Mouse (Mus musculus): ENCODE measurements around the gene Ly6g5b. TPM values are rescaled to one million over a fixed set of nuclear protein-coding genes. Genes with fewer than 3 reads are reported as not detected.

Ly6g5b gene
- total RNA-seq (2021) = not detected
- long read RNA-seq, experiment 1 = 0 reads
- long read RNA-seq, experiment 2 = 0 reads

DNA sequence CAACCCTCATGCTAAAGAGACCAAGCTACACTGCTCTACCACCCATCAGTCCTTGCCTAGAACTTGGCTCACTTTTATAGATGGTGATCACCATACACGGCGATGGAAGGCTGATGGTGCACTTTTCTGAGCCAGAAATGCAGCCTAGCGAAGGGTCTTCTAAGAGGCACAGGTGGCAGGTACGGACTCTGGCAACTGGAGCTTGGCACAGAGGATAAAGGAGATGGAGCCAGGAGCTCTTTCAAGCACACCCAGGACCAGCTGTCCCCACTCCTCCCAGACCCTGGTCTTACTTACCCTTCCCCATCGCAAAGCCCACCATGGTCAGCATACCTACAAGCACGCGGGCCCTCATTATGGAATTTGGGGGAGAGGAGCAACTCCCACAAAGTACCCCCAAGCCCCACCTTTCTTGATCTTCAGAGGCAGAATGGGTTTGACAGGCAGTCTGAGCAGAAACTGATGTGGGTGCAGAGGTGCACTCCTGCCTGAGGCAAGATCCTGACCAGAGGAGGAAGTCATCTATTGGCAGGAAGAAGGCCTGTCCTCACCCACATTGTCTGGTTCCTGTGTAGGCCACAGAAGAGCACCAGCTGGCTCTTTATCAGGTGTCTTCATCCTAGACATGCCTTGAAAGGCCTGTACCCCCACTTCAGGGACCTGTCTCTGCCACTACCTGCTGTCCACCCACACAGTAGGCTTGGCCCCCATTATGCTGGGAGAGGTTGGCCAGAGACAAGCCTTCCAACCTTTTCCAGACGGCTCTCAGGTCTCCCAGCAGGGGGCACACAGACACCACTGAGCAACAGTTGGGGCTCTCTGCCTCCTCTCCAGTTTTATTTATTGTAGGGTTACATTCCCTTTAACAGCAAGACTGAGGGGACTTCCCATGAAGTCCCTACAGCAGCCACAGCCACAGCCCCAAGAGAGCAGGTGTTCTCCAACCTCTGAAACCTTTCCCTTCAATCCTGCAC is at the start of gene Ly6g5b:
Ly6g5b (minus strand) TSS at position 383 of the 974 bp plus-strand sequence.
- no peak for DNase-seq (ENCODE audit: low spot score)

GRCm38 (mm10) chr17:35164218-35164567 is 49.0 kb upstream of the Ly6g5b start:
- DNase-seq (ENCODE audit: low spot score) = no peak

DNA sequence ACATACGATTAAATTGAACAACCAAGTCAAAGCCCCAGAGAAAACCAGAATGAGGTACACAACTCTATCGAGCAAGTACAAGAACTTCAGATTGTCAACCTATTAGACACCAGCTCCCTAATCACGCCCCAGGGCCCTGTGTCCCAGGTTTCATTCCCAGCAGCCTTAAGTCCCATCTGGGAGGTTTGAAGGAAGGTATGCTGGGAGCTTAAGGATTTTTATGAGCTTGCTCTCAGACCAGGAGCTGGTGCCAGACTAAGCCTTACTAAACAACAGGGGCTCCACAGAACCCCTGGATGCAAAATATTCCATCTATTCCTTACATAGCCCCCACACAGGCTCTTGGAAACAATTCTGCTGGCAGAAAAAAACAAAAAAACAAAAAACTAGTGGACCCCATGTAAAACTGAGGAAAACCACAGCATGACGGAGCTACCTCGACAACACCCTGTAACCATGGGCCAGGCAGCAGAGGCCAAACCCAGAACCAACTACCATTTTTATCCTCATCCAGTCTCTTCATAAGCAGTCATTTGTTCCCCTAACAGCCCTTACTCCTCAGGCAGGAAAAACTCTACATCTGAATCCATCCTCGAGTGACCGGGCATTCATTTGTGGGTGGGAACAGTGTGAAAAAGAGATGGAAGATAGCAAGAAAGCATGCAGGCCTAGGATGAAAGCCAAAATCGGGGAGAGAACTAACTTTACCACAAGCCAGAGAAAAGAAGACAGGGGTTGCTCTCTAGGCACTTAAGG is 48.3 kb upstream of the Ly6g5b start:
- DNase-seq (ENCODE audit: low spot score) = no peak

DNA sequence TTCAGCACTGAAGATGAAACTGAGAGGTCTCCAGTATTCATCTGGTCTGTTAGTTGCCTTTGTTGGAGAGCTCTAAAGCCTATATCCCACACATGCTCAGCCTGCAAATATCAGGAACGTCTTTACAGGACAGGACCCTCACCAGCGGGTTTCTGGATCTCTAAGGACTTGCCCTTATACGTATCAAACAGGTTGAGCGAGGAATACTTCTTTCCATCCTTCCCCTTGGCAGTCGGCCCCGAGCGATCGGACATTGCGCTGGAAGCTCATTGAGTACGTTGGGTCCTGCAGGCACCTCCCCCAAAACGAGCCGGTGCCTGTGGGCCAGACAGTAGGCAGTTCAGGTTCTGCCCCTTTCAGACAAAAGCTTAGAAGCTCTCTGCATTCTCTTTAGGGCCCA is 47.5 kb upstream of the Ly6g5b start:
- no peak for DNase-seq (ENCODE audit: low spot score)

GRCm38 (mm10) chr17:35162121-35162520 is 46.9 kb upstream of the Ly6g5b start:
- DNase-seq (ENCODE audit: low spot score) = no peak

DNA sequence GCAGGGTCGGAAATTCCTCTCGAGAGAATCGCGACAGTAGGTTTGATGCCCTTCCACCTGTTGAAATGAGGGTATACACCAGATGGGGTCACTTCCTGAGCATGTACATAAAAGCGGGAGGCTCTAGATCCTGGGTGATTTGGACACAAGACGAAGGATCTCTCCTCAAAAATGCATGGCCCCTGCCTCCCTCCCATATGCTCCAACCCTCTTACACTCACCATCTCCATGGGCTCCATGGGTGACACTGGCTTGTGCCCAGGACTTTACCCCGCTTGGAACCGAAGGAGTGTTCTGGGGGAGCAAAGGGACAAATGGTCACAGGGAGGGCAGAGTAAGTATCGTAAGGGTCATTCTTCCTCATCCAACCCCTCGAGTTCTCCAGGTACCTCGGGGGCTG is 46.2 kb upstream of the Ly6g5b start:
- no peak for DNase-seq (ENCODE audit: low spot score)

- DNase-seq (ENCODE audit: low spot score) = no peak
Measured at GRCm38 (mm10) chr17:35159638-35160037, 44.4 kb upstream of the Ly6g5b start.

GRCm38 (mm10) chr17:35158850-35159593 is 43.8 kb upstream of the Ly6g5b start:
- DNase-seq (ENCODE audit: low spot score) = no peak

DNA sequence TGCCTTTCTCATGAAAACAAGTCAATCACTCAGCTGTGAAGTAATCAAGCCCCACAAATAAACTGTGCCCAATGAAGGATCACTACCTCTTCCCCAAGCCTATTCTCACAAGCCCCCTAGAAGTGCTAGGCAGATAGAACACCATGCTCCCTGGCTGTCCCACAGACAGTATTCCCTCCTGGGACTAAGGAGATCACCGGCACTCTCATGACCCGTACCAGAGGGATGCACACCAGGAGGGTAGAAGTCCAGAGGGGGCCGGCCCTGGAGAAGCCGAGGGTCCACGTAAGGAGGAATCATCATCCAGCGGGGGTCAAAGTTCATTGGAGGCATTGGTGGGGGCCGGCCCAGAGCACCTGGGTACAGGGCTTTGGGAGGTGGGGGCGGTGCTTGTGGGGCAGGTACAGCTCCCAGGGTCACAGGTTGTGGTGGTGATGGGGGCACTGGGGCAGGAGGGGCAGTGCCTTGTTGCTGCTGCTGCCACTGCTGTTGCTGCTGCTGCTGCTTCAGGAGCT is 42.5 kb upstream of the Ly6g5b start:
- no peak for DNase-seq (ENCODE audit: low spot score)

GRCm38 (mm10) chr17:35157254-35157653 is 42.0 kb upstream of the Ly6g5b start:
- DNase-seq (ENCODE audit: low spot score) = no peak

- DNase-seq (ENCODE audit: low spot score) = no peak
Measured at GRCm38 (mm10) chr17:35156461-35157200, 41.4 kb upstream of the Ly6g5b start.

GRCm38 (mm10) chr17:35155451-35155850 is 40.2 kb upstream of the Ly6g5b start:
- DNase-seq (ENCODE audit: low spot score) = no peak

DNA sequence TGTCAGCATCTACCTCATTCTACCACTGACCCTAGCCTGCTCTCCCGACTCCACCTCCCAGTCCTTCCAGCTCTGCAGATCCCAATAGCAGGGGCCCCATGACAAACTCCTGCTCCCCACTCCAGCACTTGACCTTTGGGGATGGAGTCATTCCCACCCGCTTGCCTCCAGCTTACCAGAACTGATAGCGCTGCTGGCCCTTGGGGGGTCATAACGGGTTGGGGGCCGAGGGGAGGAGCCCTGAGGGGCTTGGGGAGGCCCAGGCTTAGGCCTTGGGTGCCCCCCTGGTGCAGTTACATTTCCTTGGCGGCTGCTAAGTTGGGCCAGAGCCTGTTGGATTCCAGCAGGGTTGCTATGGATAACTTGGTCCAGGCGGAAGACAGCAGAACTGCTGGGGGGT is 39.4 kb upstream of the Ly6g5b start:
- no peak for DNase-seq (ENCODE audit: low spot score)

DNA sequence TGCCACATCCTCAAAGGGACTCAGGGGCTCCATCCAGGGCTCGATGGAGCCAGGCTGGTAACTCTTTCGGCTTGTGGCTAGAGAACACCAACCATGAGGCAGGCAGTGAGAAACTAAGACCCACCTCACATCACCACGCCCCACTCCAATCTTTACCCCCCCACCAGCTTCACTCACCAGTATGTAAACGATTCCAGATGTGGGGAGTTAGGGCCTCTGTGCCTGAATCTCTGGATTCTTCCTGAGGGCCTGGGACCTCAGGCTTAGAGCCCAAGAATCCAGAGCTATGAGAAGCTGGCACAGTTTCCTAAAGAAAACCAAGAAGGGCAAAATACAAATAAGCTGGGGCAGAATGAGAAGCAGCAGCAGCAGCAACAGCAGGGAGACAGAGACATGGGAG is 38.7 kb upstream of the Ly6g5b start:
- no peak for DNase-seq (ENCODE audit: low spot score)

GRCm38 (mm10) chr17:35153077-35153476 is 37.8 kb upstream of the Ly6g5b start:
- DNase-seq (ENCODE audit: low spot score) = no peak

- no peak for DNase-seq (ENCODE audit: low spot score)
Measured at GRCm38 (mm10) chr17:35152121-35152520, 36.9 kb upstream of the Ly6g5b start.

GRCm38 (mm10) chr17:35147922-35148639 is 32.9 kb upstream of the Ly6g5b start:
- DNase-seq (ENCODE audit: low spot score) = no peak

DNA sequence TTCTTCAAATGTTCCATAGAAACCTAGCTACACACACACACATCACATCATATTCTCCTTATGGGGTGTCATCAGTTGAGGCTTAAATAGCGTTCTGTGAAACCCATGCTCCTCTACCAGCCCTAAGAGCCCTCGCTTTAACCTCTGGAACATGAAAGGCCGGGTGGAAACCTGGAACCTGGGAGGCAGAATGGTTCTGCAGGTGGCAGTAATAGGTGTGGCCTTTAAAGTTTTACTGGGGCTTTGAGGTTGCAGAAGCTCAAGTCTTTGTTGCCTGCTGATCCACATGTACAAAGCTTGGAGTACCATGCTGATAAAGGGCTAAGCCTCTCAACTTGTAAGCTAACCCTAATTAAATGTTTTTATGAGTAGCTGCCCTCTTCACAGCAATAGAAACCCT is 32.1 kb upstream of the Ly6g5b start:
- DNase-seq (ENCODE audit: low spot score) = no peak

DNA sequence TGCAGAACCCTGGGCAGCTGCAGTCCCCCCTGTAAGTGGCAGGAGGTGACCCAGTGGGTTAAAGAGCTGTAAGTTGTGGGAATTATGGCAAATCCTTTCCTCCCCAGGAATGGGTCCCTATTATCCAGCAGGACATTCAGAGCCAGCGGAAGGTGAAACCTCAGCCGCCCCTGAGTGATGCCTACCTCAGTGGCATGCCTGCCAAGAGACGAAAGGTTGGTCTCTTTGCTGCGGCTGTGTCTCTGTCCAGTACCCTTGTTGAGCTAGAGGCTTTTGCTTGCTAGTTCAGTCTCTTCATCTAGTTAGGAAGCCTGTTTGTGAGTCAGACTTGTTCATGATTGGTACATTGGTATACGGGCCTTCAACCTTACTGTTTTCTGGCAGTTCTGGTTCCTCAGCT is 30.9 kb upstream of the Ly6g5b start:
- DNase-seq (ENCODE audit: low spot score) = no peak

DNA sequence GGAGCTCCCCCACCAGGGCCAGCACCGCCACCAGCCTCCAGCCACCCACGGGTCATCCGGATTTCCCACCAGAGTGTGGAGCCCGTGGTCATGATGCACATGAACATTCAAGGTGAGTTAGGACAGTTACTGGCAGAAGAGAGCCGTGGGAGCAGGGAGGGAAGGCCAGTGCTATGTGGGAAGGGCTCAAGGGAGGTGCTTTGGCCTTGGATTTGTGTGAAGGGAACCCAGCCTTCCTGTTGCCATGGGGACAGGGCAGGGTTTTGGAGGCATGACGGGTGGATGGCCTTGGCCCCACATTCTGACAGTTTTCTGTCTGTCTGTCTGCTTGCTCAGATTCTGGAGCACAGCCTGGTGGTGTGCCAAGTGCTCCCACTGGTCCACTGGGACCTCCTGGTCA is 26.7 kb upstream of the Ly6g5b start:
- DNase-seq (ENCODE audit: low spot score) = no peak
